Mouse (Mus musculus): ENCODE data around the gene Zbtb8b. TPM values are rescaled to one million over a fixed set of nuclear protein-coding genes. Genes with fewer than 3 reads are reported as not detected.

The Zbtb8b gene
- total RNA-seq, 1 experiment from 2014 or later, result not detected

GRCm38 (mm10) chr4:129384440-129384839 is 56.2 kb downstream of the Zbtb8b start:
- ATAC-seq (replicated peaks in 1 of 2; ENCODE audit: insufficient read depth in 1 of 2, low FRiP score in 2 of 2, low TSS enrichment in 1 of 2, low read depth in 1 of 2, poor library complexity in 2 of 2, severe bottlenecking in 2 of 2), result no peak

- no peak for ATAC-seq (replicated peaks in 1 of 2; ENCODE audit: insufficient read depth in 1 of 2, low FRiP score in 2 of 2, low TSS enrichment in 1 of 2, low read depth in 1 of 2, poor library complexity in 2 of 2, severe bottlenecking in 2 of 2)
Measured at GRCm38 (mm10) chr4:129383586-129383985, 57.1 kb downstream of the Zbtb8b start.

GRCm38 (mm10) chr4:129382488-129382887 is 58.2 kb downstream of the Zbtb8b start:
- ATAC-seq (replicated peaks in 1 of 2; ENCODE audit: insufficient read depth in 1 of 2, low FRiP score in 2 of 2, low TSS enrichment in 1 of 2, low read depth in 1 of 2, poor library complexity in 2 of 2, severe bottlenecking in 2 of 2), result no peak

- ATAC-seq (replicated peaks in 1 of 2; ENCODE audit: insufficient read depth in 1 of 2, low FRiP score in 2 of 2, low TSS enrichment in 1 of 2, low read depth in 1 of 2, poor library complexity in 2 of 2, severe bottlenecking in 2 of 2), result no peak
Measured at GRCm38 (mm10) chr4:129382029-129382428, 58.6 kb downstream of the Zbtb8b start.

GRCm38 (mm10) chr4:129381148-129381547 is 59.5 kb downstream of the Zbtb8b start:
- ATAC-seq (replicated peaks in 1 of 2; ENCODE audit: insufficient read depth in 1 of 2, low FRiP score in 2 of 2, low TSS enrichment in 1 of 2, low read depth in 1 of 2, poor library complexity in 2 of 2, severe bottlenecking in 2 of 2), result no peak

GRCm38 (mm10) chr4:129379805-129380204 is 60.8 kb downstream of the Zbtb8b start:
- ATAC-seq (replicated peaks in 1 of 2; ENCODE audit: insufficient read depth in 1 of 2, low FRiP score in 2 of 2, low TSS enrichment in 1 of 2, low read depth in 1 of 2, poor library complexity in 2 of 2, severe bottlenecking in 2 of 2), result no peak

- ATAC-seq (replicated peaks in 1 of 2; ENCODE audit: insufficient read depth in 1 of 2, low FRiP score in 2 of 2, low TSS enrichment in 1 of 2, low read depth in 1 of 2, poor library complexity in 2 of 2, severe bottlenecking in 2 of 2), result peak in 1 of 2 experiments; percentile 40; a peak in 1 of 4 replicates
Measured at GRCm38 (mm10) chr4:129377601-129378390, 62.9 kb downstream of the Zbtb8b start, which contains the start of gene Zbtb8a. TSS of gene Zbtb8a (minus strand) at chr4:129378116.

GRCm38 (mm10) chr4:129376961-129377545 is 63.6 kb downstream of the Zbtb8b start:
- peak in 1 of 2 experiments; percentile 18; a peak in 1 of 4 replicates for ATAC-seq (replicated peaks in 1 of 2; ENCODE audit: insufficient read depth in 1 of 2, low FRiP score in 2 of 2, low TSS enrichment in 1 of 2, low read depth in 1 of 2, poor library complexity in 2 of 2, severe bottlenecking in 2 of 2)

- no peak for ATAC-seq (replicated peaks in 1 of 2; ENCODE audit: insufficient read depth in 1 of 2, low FRiP score in 2 of 2, low TSS enrichment in 1 of 2, low read depth in 1 of 2, poor library complexity in 2 of 2, severe bottlenecking in 2 of 2)
Measured at GRCm38 (mm10) chr4:129375821-129376220, 64.8 kb downstream of the Zbtb8b start.

Other genes with a start within 250 kb of the Zbtb8b start
- 2.7 and 3.8 TPM in 2 replicates for gene C77080, start 179.4 kb downstream of the Zbtb8b start, total RNA-seq (2017)
- gene Sync, start 153.2 kb downstream of the Zbtb8b start, total RNA-seq (2017), result 0.05 TPM in 1 of 2 replicates, not detected in the other
- 118 and 128 TPM in 2 replicates for gene Rbbp4, start 105.5 kb downstream of the Zbtb8b start, total RNA-seq (2017)
- 89.1 and 106 TPM in 2 replicates for gene Zbtb8os, start 105.2 kb downstream of the Zbtb8b start, total RNA-seq (2017)
- gene Zbtb8a, start 62.7 kb downstream of the Zbtb8b start, total RNA-seq (2017), result 8.1 and 12.2 TPM in 2 replicates
- 36.2 and 41.3 TPM in 2 replicates for gene Bsdc1, start 20.7 kb upstream of the Zbtb8b start, total RNA-seq (2017)
- not detected in 2 replicates for gene Tssk3, start 50.2 kb upstream of the Zbtb8b start, total RNA-seq (2017)
- gene Fam229a, start 50.3 kb upstream of the Zbtb8b start, total RNA-seq (2017), result not detected in 2 replicates
- gene Marcksl1, start 72.7 kb upstream of the Zbtb8b start, total RNA-seq (2017), result 159 and 228 TPM in 2 replicates
- gene Hdac1, start 101.9 kb upstream of the Zbtb8b start, total RNA-seq (2017), result 104 TPM in 2 replicates
- gene Lck, start 132.8 kb upstream of the Zbtb8b start, total RNA-seq (2017), result 27.1 and 36.3 TPM in 2 replicates
- not detected in 2 replicates for gene Fam167b, start 137.7 kb upstream of the Zbtb8b start, total RNA-seq (2017)
- 226 and 281 TPM in 2 replicates for gene Eif3i, start 159.8 kb upstream of the Zbtb8b start, total RNA-seq (2017)
- 86.7 and 91.1 TPM in 2 replicates for gene Tmem234, start 159.8 kb upstream of the Zbtb8b start, total RNA-seq (2017)
- gene Dcdc2b, start 173.4 kb upstream of the Zbtb8b start, total RNA-seq (2017), result not detected in 2 replicates
- gene Iqcc, start 178.2 kb upstream of the Zbtb8b start, total RNA-seq (2017), result 11.4 and 25.6 TPM in 2 replicates
- gene Ccdc28b, start 183.1 kb upstream of the Zbtb8b start, total RNA-seq (2017), result 57.7 and 75.9 TPM in 2 replicates
- 106 and 169 TPM in 2 replicates for gene Txlna, start 200.2 kb upstream of the Zbtb8b start, total RNA-seq (2017)
- gene Kpna6, start 231.9 kb upstream of the Zbtb8b start, total RNA-seq (2017), result 16.0 and 22.8 TPM in 2 replicates